Mouse (Mus musculus) CH12.LX (cell line): ENCODE data around the gene Grid1.

ENCODE experiments used
- HCFC1 ChIP-seq: IDR thresholded peaks from 2 replicates; pipeline ENCODE4 v1.6.1; 2012; ENCODE audit warnings: low read depth, mild to moderate bottlenecking, inconsistent platforms, low read length, improper control_type of control experiment
- POLR2A ChIP-seq: IDR thresholded peaks from 2 replicates; pipeline ENCODE4 v1.6.1; 2011; ENCODE audit warnings: low read depth, mild to moderate bottlenecking, improper control_type of control experiment, low read length
- ZKSCAN1 ChIP-seq: IDR thresholded peaks from 2 replicates; pipeline ENCODE4 v1.6.1; 2012; ENCODE audit warnings: low read depth, inconsistent platforms, low read length, improper control_type of control experiment, borderline replicate concordance

GRCm38 (mm10) chr14:35115913-35116312 is 296.0 kb downstream of the Grid1 start:
- TF ChIP-seq ZKSCAN1 (no peak), HCFC1 (no peak), POLR2A (no peak)
